Mouse (Mus musculus): ENCODE measurements around the gene Alkbh2. TPM values are rescaled to one million over a fixed set of nuclear protein-coding genes. Genes with fewer than 3 reads are reported as not detected.

Gene Alkbh2
- polyA plus RNA-seq, 1 experiment = 1.8 TPM

DNA sequence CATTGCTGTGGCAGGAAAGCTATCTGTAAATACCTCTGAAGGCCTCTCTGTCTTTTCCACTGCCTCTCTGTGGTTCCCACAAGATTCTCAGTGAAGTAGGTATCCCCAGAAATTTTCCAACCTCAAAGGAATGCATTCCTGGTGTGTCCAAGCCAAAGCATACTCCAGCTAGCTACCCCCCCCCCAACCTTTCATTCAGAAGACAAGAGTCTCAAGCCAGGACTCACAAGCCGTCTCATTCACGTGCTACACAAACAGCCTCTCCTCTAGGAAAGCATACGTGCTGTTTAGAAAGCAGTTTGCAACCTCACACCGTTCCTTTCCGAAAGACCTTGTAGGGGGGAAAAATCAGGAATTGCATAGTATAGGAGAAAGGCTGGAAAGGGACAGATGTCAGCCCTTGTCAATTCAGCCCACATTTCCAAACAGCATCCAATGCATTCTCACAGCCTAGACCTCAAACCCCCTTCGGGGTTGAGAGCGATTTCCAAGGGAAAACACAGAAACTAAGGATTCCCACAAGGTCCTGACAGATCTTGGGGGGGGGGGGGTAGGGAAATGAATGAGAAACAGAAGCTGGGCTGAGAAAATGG lies 37.5 kb downstream of the Alkbh2 start:
- peaks cover 24% of the 10 kb centered on the region for H3K27me3 ChIP-seq (ENCODE audit: control insufficient read depth)
- H3K4me3 ChIP-seq (replicated peaks) = no peak overlapping the region
- no peaks in the 10 kb centered on the region for H3K4me1 ChIP-seq (ENCODE audit: control insufficient read depth)
- TF ChIP-seq TAL1 (IDR thresholded peaks at IDR 0.05; ENCODE audit: low read length) = no peak
- H3K9me3 ChIP-seq (ENCODE audit: control insufficient read depth, low read length) = no peaks in the 10 kb centered on the region
- H3K36me3 ChIP-seq (ENCODE audit: control insufficient read depth) = no peaks in the 10 kb centered on the region

DNA sequence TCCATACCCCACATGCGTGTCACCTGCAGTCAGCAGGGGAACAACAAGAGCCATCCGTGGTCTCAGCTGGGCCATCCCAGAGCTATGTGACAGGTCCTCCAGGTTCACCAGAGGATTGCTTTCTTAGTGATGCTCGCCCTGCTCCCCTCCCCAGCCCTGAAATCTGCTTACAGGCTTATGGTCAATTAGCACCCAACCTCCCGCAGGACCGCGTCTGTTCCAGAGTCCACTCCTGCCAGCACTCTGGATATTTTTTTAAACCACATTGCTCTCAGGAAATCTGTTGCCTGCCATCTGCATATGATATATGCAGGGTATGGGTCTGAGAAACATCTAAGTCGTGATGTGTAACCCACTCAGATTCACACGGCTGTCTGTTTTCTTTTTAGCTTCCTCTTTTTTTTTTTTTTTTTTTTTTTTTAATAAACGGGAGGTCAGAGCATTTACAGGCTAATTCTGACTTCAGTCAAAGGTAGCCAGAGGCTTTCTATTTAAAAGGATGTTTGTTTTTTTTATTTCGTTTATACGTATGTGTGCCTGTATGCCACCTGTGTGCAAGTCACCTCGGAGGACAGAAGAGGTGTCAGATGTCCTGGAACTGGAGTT lies 40.0 kb downstream of the Alkbh2 start:
- H3K36me3 ChIP-seq (ENCODE audit: control insufficient read depth) = no peaks in the 10 kb centered on the region
- no peaks in the 10 kb centered on the region for H3K9me3 ChIP-seq (ENCODE audit: control insufficient read depth, low read length)
- no peak overlapping the region for H3K4me3 ChIP-seq (replicated peaks)
- H3K27me3 ChIP-seq (ENCODE audit: control insufficient read depth) = peaks cover 21% of the 10 kb centered on the region
- H3K4me1 ChIP-seq (ENCODE audit: control insufficient read depth) = no peaks in the 10 kb centered on the region
- TF ChIP-seq TAL1 (IDR thresholded peaks at IDR 0.05; ENCODE audit: low read length) (no peak), GATA1 (IDR thresholded peaks at IDR 0.05; ENCODE audit: low read length) (no peak)

DNA sequence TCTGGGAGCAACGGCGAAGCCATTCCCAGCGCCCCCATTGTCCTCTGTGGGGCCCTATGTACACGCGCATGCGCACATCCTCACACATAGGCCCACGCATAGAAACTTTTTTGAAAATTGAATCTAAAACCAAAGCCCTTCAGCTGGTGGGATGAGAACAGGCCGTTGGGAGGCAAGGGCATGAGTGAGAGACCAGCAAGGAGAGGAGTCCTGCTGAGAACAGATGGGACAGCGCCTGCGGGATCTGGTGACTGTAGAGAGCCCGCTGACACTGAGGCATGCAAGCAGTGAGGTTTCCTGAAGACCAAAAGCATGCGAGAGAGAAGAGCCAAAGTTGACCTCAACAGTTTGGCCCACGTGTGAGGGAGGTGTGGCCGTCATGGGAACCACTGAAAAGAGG lies 42.5 kb downstream of the Alkbh2 start:
- Histone ChIP-seq H3K9me3 (ENCODE audit: control insufficient read depth, low read length) (no peaks in the 10 kb centered on the region), H3K27me3 (ENCODE audit: control insufficient read depth) (peaks cover 3% of the 10 kb centered on the region), H3K36me3 (ENCODE audit: control insufficient read depth) (no peaks in the 10 kb centered on the region), H3K4me1 (ENCODE audit: control insufficient read depth) (no peaks in the 10 kb centered on the region), H3K4me3 (replicated peaks) (no peak overlapping the region)
- TF ChIP-seq TAL1 (IDR thresholded peaks at IDR 0.05; ENCODE audit: low read length) (no peak), GATA1 (IDR thresholded peaks at IDR 0.05; ENCODE audit: low read length) (no peak)

DNA sequence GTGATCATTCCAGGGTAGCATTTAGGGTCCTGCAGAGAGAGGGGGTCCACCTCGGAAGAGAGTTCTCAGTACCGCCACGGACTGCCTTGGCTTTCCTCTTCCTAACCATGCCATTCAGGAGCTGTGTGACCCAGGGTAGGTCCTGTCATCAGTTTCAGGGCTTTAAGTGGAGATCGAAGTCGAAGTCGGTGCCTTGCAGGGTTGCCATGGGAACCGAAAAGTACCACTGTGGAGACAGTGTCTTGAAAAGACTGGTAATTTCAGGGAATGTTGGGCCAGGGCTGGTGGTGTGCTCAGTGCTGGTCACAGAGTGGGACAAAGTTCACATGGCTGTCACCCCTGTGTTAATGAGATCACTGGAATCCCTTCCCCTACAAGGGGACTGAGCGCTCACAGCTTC lies 51.0 kb downstream of the Alkbh2 start:
- no peaks in the 10 kb centered on the region for H3K4me1 ChIP-seq (ENCODE audit: control insufficient read depth)
- no peaks in the 10 kb centered on the region for H3K36me3 ChIP-seq (ENCODE audit: control insufficient read depth)
- TF ChIP-seq GATA1 (IDR thresholded peaks at IDR 0.05; ENCODE audit: low read length) = no peak
- TF ChIP-seq TAL1 (IDR thresholded peaks at IDR 0.05; ENCODE audit: low read length) = no peak
- no peaks in the 10 kb centered on the region for H3K27me3 ChIP-seq (ENCODE audit: control insufficient read depth)
- no peak overlapping the region for H3K4me3 ChIP-seq (replicated peaks)
- H3K9me3 ChIP-seq (ENCODE audit: control insufficient read depth, low read length) = no peaks in the 10 kb centered on the region

Other genes with a start within 250 kb of the Alkbh2 start
- gene Coro1c, start 219.5 kb downstream of the Alkbh2 start, polyA plus RNA-seq (2012) = 2.0 and 2.4 TPM in 2 replicates
- gene Ssh1, start 134.3 kb downstream of the Alkbh2 start, polyA plus RNA-seq (2012) = 3.3 TPM in 2 replicates
- gene Dao, start 124.5 kb downstream of the Alkbh2 start, polyA plus RNA-seq (2012) = not detected in 2 replicates
- 0.05 and 0.10 TPM in 2 replicates for gene Usp30, start 62.8 kb downstream of the Alkbh2 start, polyA plus RNA-seq (2012)
- gene Svop, start 36.6 kb downstream of the Alkbh2 start, polyA plus RNA-seq (2012) = 0.04 TPM in 1 of 2 replicates, not detected in the other
- gene Ung, start 2.2 kb upstream of the Alkbh2 start, polyA plus RNA-seq (2012) = 2.7 and 3.7 TPM in 2 replicates
- gene Acacb, start 18.3 kb upstream of the Alkbh2 start, polyA plus RNA-seq (2012) = under 0.01 and 0.01 TPM in 2 replicates
- gene Foxn4, start 145.6 kb upstream of the Alkbh2 start, polyA plus RNA-seq (2012) = not detected in 2 replicates
- gene Myo1h, start 160.9 kb upstream of the Alkbh2 start, polyA plus RNA-seq (2012) = not detected in 2 replicates